Mouse (Mus musculus) cerebellum, adult 11 months (tissue): ENCODE data around the gene Unc13d.
"Not testable (repeated sequence)": the region's sequence is repeated elsewhere in the genome, so short reads cannot be mapped to it uniquely, and the experiment has no call there.

ENCODE experiments used
- DNase-seq: peaks from one replicate; pipeline ENCODE4 v3.0.0; 2022

The Unc13d gene

DNA sequence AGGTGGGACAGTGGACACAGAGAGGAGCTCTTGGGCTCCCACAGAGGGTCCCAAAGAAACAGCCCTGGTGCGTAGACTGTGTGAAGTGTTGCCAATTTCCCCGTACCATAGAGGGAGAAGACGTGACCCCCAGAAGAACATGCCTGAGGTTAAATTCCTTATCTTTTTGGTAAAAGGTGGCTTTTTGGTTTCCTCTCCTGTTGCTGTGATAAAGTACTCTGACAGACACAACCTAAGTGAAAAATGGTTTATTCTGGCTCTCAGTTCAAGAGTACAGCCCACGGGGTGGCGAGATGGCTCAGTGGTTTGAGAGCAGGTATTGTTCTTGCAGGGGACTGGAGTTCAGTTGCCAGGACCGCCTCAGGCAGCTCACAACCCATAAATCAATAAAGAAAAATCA lies 21.7 kb upstream of the Unc13d start:
- DNase-seq, result no peak

DNA sequence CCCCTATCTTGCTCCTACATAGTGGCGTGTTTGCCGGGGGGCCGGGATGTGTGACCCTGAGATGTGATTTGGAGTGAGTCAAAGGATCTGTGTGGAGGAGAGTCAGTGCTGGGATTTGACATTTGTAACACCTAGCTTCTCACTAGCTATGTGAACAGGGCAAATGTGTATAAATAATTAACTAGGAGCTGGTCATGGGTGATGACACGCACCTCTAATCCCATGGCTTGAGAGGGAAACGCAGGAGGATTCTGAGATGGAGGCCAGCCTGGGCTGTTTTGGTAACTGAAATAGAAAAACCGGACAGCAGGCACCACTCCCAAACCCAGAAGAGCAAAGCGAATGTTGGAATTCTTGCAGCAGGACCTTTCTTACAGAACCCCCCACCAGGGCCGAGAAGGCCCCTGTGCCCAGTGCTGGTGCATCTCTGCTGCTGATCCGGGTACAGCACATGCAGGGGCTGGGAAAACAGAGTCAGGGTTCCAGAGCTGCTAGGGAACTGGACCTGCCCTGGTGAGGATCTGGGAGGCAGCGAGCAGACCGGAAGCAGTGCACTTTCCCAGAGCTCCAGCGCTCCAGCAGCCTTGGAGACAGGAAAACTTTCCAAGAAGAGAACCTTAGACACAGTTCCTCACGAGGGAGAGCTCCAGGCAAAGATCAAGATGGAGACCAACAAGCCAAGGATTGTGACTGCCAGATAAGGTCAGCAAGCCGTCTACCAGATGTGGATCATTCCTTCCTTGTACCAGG lies 21.1 kb upstream of the Unc13d start:
- DNase-seq, result no peak

DNA sequence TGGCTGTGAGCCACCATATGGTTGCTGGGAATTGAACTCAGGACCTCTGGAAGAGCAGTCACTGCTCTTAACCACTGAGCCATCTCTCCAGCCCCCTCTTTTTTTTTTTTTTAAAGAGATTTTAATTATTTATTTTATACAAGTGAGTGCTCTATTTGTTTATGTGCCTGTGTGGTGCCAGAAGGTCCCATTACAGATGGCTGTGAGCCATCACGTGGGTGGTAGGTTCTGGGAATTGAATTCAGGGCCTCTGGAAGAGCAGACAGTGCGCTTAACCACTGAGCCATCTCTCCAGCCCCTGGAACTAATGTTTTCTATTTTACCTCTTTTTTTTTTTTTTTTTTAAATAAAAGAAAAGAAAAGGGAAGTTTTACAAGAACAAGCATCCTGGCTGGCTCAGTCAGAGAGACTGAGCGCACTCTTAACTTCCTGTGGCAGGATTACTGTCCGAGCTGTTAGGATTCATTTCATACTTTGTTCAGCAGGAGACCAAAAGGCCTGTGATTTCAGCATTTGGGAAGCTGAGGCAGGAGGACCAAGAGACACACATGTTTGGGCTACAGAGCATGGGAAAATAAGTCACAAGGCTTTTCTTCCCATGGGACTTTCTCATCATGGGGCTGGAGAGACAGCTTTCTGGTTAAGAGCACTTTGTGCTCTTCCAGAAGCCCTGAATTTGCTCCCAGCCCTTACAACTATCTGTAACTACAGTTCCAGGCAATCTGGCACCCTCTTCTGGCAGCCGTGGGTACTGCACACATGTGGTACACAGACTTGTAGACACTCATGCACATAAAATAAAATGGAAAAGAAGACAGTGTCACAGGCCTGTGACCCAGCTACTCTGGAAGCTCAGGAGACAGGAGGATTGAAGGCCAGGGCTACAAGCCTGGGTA lies 18.7 kb upstream of the Unc13d start:
- DNase-seq, result no peak

DNA sequence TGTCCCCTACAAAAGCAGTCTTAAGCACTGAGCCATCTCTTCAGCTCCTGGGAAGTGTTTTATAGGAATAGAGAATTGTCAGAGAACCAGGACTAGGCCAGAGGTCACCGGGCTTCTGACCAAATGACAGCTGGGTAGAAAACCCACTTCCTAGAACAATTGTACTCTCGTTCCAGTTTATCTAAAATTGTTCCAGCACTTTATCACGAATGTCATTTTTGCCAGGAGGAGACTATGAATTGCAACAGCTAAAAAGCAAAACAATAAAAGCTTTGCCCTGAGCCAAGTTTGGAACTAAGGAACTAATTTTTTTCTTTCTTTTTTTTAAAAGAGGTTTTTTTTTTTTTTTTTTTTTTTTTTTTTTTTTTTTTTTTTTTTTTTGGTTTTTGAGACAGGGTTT lies 17.8 kb upstream of the Unc13d start:
- no peak for DNase-seq

DNA sequence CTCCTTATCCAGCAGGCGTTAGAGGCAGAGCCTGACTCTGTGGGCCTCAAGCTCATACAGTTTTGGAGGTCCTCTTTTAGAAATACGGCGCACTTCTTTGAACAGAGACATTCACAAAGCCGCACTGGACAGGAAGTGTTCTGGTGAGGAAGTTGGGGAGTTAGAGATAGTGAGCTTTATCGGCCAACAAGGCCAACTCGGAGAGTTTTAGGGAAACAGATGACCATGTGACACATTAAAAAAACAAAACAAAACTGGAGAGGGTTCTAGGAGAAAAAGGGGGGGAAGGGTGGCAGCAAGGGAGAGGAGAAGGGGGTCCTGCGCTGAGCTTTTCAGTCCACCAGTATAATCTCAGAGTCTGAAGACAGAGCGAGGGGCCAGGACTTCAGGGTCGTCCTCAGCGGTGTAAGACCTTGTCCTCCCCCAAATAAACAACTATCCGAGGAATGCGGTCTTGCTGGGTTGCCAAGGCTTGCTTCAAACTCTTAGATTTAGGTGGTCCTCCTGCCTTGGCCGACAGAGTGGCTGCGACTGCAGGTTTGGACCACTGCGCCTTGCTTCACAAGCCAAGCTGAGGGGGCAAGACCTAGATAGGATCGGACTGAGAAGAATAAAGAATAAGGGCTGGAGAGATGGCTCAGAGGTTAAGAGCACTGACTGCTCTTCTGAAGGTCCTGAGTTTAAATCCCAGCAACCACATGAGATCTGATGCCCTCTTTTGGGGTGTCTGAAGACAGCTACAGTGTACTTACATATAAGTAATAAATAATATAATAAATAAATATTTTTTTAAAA lies 16.2 kb upstream of the Unc13d start:
- no peak for DNase-seq

DNA sequence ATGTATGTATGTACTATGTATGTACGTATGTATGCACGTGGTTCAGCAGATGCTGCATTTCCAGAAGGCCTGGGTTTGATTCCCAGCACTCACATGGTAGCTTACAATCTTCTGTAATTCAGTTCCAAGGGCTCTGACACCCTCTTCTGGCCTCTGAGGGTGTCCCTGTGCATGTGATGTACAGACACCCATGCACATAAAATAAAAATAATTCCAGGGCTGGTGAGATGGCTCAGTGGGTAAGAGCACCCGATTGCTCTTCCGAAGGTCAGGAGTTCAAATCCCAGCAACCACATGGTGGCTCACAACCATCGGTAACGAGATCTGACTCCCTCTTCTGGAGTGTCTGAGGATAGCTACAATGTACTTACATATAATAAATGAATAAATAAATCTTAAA lies 15.2 kb upstream of the Unc13d start:
- DNase-seq, result not testable (repeated sequence)

DNA sequence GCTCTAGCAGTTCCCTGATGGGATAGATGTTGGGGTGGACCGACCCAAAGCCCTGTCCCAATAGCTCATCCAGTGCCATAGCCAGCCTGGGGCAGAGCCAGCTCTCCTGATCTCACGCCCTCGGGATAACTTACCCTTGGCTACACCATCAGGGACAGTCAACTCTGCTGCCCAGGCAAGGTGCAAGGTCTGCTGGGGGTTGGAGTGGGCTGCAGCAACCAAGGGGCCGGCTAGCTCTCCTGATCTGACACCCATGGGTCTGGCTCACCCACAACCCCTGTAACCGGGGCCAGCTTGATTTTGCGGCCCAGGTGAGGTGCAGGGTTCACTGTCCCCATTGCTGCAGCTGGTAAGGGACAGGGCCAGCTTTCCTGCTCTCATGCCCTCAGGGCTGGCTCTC lies 13.8 kb upstream of the Unc13d start:
- no peak for DNase-seq

DNA sequence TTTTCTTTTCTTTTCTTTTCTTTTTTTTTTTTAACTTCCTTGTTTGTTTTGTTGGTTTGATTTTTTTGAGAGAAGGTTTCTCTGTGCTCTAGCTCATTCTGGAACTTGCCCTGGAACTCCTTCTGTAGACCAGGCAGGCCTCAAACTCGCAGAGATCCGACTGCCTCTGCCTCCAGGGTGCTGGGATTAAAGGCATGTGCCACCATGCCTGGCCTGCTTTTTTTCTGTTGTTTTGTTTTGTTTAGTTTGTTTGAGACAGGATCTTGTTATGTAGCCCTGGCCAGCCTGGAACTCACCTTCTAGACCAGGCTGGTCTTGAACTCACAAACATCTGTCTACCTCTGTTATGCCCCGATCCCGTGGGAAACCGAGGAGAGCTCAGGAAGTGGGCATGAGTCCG lies 11.8 kb upstream of the Unc13d start:
- no peak for DNase-seq

DNA sequence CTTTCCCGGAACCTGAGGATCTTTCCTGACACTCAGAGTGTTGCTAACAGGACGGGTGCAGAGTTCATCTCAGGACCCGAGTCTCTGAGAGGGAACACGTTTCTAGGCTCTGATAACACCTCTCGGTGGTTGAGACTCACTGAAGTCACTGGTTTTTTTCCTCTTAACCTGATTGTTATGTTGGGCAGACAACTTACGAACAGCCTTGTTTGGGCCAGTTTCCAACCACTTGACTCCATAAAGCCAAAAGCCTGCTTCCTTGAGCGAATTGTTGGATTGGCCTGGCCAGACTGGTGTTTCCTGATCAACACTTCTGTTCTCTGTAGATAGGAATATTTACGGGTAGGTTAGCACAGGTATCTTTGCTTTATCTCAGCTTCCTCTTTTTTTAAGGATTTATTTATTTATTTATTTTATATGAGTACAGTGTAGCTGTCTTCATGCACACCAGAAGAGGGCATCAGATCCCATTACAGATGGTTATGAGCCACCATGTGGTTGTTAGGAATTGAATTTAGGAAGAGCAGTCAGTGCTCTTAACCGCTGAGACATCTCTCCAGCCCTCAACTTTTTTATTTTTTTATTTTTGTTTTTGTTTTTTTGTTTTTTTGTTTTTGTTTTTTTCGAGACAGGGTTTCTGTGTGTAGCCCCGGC lies 11.1 kb upstream of the Unc13d start:
- no peak for DNase-seq

DNA sequence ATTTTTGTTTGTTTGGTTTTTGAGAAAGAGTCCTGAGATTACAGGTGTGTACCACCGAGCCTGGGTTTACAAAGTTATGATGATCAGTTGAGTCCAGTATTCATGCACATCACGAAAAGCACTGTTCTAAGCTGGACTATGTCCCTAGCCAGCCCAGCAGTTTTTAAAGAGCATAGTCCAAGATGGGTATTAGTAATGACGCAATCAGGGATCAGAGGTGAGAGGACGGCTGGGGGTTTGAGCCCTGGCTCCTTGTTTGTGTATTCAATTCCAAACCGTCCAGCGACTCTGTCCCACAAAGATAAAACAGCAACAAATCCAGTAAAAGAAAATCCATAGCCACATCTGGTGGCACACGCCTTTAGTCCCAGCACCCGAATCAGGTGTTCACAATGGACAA lies 10.4 kb upstream of the Unc13d start:
- DNase-seq, result no peak

DNA sequence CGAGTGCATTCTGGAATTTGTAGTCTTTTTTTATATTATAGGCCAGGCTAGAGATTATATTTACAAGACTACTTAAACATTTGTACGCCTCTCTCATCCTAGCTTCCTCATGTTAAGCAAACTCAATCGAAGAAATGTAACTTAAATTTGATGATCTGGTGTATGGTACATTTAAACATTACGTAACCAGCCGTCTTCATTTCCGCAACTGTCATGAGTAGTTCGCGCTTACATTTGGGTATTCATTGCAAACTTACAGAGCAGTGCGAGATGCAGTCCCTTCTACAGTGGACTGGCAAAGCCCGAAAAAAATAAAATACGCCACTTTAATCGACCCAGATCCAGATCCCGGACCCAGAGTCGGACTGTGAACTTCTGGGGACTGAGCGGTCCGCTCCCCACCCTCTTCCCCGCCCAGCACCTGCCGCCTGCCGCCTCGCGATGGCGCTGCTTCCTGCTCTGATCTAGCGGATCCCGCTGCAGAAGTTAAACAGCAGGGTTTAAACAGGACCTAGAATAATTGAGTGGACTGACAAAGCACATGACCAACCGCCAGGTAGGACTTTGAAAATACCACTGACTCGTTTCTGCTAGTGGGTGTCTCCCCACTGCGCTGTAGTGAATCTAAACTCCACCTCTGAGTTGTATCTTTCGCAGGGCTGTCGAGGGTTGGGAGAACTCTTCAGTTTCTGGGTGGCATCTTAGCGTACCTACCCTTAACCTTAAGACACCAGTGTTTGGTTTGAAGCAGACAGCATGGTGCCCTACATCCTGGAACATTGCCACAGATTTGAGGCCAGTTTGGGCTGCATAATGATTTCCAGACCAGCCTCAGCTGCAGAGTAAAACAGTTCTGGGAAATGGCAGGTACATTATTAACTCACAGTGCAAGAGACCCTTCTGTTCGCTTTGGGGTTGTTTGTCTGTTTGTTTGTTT lies 9.7 kb upstream of the Unc13d start:
- peak; percentile 84 for DNase-seq

DNA sequence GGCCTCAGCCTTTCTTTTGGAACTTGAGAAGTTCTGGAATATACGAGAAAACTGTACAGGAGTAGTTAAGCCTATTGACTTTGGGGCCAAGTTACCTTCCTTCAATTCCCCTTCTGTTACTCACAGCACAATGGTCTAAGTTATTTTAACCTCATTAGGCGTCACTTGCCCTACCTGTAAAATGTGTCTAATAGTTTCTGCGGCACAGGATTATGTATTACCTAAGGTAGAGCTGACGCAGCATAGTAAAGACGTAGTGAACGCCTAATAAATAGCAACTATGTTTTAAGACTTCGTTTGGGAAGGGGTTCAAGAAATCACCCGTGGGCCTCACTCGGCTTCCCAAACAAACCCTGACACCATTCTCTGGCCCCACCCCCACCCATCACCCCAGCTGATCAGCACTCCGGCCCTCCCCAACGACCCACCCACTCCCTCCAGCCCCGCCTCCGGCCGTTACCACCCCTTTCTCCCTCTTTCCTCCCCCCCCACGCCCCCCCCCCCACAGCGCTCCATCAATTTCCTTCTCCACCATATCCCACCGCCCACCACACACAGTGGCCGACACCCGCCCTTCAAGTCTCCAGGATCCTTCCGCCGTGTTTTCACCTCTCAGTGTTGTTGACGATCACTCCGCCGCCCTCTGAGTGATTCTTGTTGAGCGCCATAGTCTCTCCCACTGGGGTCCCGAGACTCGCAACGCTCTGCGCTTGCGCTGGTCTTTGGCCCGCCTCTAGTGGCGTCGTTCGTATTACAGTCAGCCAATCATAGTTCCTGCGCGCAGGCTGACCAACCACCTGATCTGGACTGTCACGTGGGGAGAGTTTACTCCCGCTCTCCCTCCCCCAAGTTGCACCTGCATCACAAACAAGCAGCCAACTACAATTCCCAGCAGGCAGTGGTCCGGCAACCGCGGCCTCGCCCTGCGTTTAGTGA lies 8.8 kb upstream of the Unc13d start, which contains the start of gene Wbp2:
Gene Wbp2 (minus strand): TSS at position 738 of the 936 bp plus-strand sequence.
- peak; percentile 97 for DNase-seq

DNA sequence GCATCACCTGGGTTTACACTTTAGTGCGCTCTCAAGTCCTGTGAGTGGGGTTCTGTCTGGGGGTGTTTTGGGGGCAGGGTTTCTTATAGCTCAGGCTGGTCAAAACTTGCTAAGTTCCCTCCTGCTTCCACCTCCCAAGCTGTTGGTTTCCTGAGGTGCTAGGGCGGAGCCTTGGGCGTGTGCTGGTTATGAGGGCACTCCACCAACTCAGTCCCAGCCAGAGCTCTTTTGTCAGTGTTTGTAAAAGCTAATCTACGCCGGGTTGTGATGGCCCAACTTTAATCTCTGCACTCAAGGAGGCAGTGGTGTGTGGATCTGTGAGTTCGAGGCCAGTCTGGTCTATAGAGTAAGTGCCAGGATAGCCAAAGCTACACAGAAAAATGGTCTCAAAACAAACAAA lies 6.4 kb upstream of the Unc13d start:
- no peak for DNase-seq

DNA sequence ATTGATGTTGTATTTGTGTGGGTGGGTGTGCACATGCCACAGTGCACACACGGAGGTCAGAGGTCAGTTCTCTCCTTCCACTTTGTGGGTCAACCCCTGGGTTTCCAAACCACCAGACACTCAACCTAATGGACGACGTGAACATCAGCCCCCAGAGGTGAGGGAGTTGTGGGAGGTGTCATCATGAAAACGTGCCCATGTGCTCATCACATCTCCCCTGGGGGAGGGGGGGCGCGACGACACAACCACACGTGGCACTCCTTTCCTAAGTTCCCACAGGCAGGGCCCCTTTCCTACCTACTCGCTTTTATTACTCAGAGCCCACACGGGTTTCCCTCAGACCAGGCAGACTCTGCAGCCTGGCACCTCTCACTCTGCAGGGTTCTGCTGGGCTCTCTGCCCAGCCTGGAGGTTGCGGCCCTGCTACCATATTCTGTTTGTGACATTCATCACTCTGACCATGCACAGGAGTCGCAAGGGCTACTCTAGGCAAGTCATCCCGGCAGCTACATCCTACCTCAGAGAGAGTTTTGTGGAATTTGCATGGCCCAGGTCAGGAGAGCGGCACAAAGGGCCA lies 5.4 kb upstream of the Unc13d start:
- no peak for DNase-seq

DNA sequence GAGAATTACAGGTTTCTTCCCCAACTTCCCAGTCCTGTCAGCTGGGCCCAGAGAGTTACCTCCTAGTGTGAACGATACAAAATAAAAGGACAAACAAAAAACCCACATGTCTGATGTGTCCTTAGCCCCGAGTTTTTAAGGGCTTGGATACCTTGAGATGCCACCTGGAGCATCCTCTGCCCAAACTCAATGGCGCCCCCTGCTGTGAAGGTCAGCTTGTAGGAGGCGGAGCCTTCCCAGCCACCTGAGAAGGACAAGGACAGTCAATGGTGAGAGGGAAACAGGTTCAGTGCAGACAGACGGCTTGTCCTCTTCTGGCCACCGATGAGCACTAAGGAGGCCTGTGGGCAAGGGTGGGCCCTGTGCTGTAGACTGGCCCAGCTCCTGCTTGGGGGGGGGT lies 3.3 kb upstream of the Unc13d start:
- peak; percentile 70 for DNase-seq

DNA sequence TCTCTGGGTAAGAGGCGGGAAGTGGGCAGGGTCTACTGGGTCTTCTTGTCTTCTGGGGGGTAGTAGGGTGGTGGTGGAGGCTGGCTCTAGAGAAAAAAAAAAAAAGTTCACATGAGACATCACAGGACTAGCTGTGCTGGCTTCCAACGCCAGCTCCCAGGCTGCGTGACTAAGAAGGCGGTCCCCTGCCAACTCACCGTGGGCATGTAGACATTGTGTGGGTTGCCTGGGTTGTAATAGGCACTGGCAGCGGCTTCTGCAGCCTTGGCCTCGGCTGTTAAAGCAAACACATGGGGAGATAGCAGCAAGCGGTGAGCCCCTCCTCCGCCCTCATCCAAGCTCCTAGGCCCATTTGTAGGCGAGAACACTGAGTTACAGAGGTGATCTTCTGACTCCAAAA lies 1.8 kb upstream of the Unc13d start:
- peak; percentile 52 for DNase-seq

DNA sequence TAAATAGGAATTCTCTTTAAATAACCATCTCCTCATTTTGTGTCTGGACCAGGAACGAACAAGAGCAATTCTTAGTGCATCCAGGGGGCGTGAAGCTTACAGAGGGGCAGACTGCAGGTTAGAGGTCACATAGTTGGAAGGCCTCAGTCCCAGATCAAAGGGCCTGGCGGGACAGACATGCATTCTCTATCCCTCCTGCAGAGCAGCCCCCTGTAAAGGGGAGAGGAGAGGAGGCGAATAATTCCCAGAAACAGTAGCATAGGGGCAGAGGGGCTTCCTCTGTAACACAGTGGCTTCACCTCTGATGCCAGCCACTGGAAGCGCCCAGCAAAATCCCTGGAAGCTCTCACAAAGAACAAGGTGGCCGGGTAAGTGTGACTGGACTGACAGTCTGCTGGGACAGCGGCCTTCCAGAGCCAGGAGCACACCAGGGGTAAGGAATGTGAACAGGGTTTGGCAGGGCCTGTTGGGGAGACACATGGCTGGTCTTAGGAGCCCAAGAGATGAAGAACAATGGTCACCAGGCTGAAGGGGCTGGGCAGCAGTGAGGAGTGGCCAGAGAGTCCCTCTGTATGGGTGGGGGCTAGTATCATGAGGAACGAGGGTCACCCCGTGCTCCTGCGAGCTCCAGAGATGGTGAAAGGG lies 1.0 kb upstream of the Unc13d start:
- DNase-seq, result peak; percentile 11

DNA sequence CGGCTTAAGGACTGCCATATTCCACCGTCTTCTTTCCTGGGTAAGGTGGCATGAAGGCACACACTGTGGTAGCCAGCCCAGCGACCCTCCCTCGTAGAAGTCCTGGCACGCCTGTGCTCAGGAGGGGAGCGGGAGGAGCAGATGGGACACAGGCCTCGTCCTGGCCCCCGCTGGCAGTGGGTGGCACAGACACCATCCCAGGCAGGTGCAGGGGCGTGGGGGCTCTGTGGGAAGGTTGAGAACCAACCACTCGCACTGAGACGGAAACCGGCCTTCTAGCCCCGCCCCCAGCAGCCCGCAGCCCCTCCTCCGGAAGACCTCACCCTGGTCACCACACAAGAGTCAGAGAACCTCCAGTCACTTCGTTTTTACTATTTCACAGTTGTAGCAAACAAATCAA lies 460 bp upstream of the Unc13d start:
- peak; percentile 43 for DNase-seq

DNA sequence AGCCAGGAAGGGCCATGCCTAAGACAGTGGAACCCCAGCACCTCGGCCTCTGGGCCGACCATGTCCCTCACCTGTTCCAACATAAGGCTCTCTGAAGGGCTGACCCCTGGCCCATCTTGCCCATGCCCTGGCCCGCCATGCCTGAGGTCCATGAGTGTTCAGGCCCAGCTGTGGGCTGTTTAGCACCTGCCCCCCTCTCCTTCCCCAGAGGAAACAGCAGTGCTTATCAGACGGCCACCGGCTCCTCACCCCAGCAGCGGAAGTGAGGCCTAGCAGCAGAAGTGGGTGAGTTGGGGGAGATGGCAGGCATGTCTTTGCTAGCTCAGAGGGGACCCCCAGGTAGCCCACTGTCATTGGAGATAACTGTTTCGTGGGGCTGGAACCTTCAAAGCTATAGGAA lies 925 bp downstream of the Unc13d start:
- peak; percentile 14 for DNase-seq

DNA sequence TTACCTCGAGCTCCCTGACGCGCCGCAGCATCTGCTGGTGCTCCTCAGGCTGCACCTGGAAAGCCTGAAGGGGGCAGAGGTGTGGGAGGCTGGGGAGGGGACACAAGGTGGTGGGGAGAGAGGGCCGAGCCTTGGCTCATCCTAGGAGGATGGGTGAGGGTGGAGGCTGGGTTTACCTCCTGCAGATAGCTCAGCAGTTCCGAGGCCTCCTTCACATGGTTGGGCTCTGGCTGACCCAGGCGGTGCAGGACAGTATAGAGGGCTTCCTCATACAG lies 1.6 kb downstream of the Unc13d start:
- no peak for DNase-seq
